Mouse (Mus musculus): ENCODE results near the gene Acap3.

GRCm38 (mm10) chr4:155854991-155855390 lies 36.6 kb upstream of the Acap3 start:
- TF ChIP-seq TAL1 (IDR thresholded peaks at IDR 0.05; ENCODE audit: low read length): no peak
- TF ChIP-seq GATA1 (IDR thresholded peaks at IDR 0.05; ENCODE audit: low read length): no peak
